Mouse (Mus musculus): ENCODE measurements around the gene Hsdl1. TPM values are rescaled to one million over a fixed set of nuclear protein-coding genes. Genes with fewer than 3 reads are reported as not detected.

Gene Hsdl1
- 26.2 and 31.1 TPM in 2 replicates for total RNA-seq (2017)

GRCm38 (mm10) chr8:119574437-119575365 lies at the start of gene Hsdl1, which contains the start of gene Dnaaf1:
TSS of gene Hsdl1 (minus strand) at chr8:119575183.
TSS of gene Dnaaf1 (plus strand) at chr8:119575235.
- peak; percentile 57 for ATAC-seq (replicated peaks; ENCODE audit: low read depth, poor library complexity, severe bottlenecking)

DNA sequence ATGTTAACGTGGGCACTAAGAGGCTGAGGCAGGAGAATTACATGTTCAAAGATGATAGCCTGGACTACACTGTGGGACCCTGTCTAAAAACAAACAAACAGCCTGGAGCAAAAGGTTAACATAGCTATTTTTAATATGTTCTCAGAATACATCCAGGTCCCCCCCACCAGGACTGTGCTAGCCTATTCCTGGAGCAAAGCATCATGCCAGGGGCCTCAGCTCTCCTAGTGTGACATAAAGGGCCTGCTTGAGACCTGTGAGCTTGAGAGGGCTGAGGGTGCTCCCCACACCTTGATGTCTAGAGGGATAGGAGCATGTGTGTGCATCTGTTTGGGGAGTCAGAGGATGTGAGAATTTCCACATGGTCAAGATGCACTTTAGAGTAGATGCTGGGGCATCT lies 48.8 kb upstream of the Hsdl1 start:
- ATAC-seq (replicated peaks; ENCODE audit: low read depth, poor library complexity, severe bottlenecking), result no peak

DNA sequence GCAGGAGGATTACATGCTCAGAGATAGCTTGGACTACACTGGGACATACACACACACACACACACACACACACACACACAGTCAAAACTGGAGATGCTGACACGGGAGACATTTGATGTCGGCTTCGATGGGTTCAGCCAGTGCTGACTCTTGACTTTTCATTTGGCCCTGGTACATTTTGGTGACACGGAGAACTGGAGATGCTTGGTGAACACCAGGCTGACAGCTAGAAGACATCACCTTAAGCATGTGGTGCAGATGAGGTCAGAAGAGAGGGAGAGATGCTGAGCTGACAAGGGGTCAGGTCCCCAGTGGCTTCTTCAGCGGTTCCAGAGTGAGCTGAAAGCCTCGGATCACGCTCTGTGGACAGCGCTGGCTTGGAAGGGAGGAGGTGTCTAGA lies 48.1 kb upstream of the Hsdl1 start:
- ATAC-seq (replicated peaks; ENCODE audit: low read depth, poor library complexity, severe bottlenecking), result no peak

DNA sequence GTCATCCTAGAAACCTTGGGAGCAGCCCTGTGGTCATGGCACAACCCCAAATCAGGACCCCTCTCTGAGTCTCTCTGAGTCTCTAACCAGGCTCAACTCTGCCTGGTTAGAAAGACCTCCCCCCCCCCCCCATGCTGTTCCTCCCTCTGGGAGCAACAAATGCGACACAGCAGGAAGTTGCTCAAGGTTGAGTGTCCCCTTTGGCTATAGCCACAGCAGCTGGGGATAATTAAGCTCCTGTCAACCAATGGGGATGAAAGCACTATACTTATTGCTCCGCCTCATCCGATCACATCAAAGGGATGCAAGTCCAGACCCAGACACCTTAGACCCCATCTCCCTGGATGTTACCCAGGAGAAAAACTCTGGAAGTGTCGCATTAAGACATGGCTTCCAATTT lies 47.6 kb upstream of the Hsdl1 start:
- no peak for ATAC-seq (replicated peaks; ENCODE audit: low read depth, poor library complexity, severe bottlenecking)

DNA sequence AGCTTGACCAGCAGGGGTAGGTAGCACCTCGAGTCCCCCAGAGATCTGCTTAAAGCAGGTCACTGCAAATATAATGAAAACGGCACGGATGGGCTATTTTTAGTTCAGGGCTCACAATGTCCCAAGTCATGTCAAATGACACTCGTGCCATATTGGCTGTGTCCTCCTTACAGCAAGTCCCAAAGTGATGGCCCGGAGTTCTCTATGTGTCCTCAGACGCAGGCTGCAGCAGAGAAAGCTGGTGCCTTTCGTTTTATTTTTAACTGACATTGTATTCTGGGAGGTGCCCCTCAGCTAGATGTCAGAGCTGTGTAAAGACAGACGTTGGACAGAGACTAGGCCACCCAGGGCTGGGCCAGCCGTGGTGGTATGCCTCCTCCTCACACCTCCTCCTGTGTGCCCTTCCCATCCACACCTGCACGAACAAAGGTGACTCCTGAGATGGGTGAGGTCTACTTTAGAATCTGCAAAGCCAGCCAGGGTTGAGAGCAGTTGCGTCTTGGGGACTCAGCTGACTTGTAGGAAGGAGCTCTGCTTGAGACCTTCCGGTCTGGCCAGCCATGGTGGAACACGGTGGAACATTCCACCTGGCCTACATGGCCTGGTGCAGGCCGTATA lies 46.0 kb upstream of the Hsdl1 start:
- no peak for ATAC-seq (replicated peaks; ENCODE audit: low read depth, poor library complexity, severe bottlenecking)

GRCm38 (mm10) chr8:119620116-119620840 lies 45.3 kb upstream of the Hsdl1 start:
- ATAC-seq (replicated peaks; ENCODE audit: low read depth, poor library complexity, severe bottlenecking), result no peak

DNA sequence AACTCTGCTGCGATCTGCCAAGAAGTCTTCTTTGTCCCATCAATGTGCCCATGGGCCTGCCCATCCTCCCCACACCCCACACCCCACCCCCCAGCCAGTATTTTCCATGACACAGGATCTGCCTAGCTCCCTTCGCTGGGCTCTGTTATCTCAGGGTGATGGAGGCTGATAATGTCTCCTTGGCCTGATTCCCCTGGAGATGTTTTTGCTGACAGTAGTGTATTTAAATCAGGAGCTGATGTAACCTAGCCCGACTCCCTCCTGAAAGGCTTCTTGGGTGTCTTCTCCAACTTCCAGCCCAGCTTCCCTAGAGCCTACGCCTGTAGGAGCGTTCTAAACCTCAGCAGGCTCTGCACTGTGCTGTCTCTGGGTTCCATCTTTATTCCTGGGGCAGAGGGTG lies 43.9 kb upstream of the Hsdl1 start:
- no peak for ATAC-seq (replicated peaks; ENCODE audit: low read depth, poor library complexity, severe bottlenecking)

DNA sequence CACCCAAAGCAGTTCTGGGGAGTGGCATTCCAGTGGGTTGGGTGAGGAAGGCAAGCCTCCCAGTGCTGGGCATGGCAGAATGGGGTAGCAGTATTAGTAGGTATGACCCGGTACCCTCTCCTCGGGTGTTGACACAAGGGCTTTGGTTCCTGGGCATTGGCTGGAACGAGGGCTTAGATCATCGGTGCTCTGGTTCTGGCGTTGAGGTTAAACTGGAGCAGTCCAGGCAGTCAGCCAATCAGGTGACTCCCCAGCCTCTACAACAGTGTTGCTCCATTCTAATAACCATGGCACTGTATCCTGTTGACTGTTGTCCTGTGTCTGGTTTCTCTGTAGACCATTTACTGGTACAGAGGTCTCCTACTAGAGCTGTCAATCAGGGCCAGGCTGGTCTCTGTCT lies 42.6 kb upstream of the Hsdl1 start:
- ATAC-seq (replicated peaks; ENCODE audit: low read depth, poor library complexity, severe bottlenecking), result no peak

DNA sequence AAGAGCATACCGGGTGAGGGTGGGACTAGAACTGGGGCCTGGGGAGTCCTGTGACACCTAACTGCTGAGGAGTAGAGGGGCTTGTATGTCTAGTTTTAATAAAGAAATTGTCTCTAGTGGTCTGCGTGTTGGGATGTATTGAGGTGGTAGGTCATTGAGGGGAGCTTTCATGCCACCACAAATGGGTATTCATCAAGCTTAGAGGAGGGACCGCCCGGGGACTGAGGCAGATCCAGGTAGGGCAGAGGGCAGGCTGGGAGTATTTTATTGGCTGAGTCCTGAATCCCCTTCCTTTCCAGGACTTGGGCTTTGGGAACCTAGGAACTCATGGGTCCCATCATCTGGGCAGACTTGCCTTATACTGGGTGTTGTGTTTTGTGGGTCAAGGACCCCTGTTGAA lies 41.8 kb upstream of the Hsdl1 start:
- ATAC-seq (replicated peaks; ENCODE audit: low read depth, poor library complexity, severe bottlenecking), result no peak

GRCm38 (mm10) chr8:119616358-119616757 lies 41.4 kb upstream of the Hsdl1 start:
- no peak for ATAC-seq (replicated peaks; ENCODE audit: low read depth, poor library complexity, severe bottlenecking)

GRCm38 (mm10) chr8:119615096-119615495 lies 40.1 kb upstream of the Hsdl1 start:
- ATAC-seq (replicated peaks; ENCODE audit: low read depth, poor library complexity, severe bottlenecking), result no peak

DNA sequence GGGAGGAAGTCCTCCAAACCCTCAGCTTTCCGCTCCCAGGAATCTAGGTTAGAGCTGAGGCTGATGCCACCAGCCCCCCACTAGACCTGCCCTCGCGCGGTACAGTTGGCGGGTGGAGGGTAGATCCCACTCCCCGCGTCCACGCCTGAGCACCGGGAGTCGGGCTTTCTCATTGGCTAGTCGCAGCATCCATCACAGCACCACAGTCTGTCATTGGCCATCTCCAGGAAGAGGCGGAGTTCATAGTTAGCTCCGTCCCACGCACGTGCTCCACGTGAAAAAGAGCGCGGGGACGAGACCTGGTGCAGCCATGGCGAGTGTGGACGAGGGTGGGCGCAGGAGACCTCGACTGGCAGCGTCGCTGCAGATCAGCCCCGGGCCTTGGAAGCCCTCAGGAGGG lies 37.5 kb upstream of the Hsdl1 start, which contains the start of gene Adad2:
Adad2 (plus strand) TSS at position 277 of the 400 bp plus-strand sequence.
- ATAC-seq (replicated peaks; ENCODE audit: low read depth, poor library complexity, severe bottlenecking), result 0 out of 2 replicates have a peak, but pooled peaks have one; percentile 22

DNA sequence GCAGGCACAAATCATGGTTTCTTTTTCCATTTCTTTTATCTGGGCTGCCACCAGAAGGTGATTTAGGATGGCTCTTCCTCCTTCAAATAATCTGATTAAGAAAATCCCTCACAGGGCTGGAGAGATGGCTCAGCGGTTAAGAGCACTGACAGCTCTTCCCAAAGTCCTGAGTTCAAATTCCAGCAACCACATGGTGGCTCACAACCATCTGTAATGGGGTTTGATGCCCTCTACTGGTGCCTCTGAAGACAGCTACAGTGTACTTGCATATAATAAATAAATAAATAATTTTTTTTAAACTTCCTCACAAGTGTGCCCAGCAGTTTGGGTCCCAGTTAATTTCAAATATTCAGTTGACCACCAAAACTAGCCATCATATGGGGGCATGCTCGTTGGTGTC lies 31.2 kb upstream of the Hsdl1 start:
- no peak for ATAC-seq (replicated peaks; ENCODE audit: low read depth, poor library complexity, severe bottlenecking)

DNA sequence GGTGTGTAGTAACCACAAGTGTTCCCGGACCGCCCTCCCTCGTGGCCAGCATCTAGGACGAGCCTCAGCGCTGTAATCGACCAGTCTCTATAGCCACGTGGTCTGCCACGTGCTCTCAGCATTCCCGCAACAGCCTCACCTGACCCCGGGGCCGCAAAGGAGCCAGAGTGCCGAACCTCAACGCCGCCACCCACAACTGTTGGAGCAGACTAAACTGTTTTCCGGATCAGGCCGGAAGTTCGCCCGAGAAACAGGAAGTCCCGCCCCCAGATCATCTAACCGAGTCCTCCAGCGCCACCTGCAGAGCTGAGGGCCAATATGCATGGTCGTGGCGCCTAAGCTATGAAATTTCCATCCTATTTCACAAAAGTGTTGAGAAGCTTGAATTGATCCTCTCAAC lies 30.0 kb upstream of the Hsdl1 start, which contains the start of gene Taf1c:
Taf1c (minus strand) TSS at position 227 of the 400 bp plus-strand sequence.
- ATAC-seq (replicated peaks; ENCODE audit: low read depth, poor library complexity, severe bottlenecking), result peak; percentile 97

GRCm38 (mm10) chr8:119604398-119604803 lies 29.4 kb upstream of the Hsdl1 start:
- ATAC-seq (replicated peaks; ENCODE audit: low read depth, poor library complexity, severe bottlenecking), result peak; percentile 50

- ATAC-seq (replicated peaks; ENCODE audit: low read depth, poor library complexity, severe bottlenecking), result no peak
Observed at GRCm38 (mm10) chr8:119603771-119604170, 28.8 kb upstream of the Hsdl1 start.

- ATAC-seq (replicated peaks; ENCODE audit: low read depth, poor library complexity, severe bottlenecking), result no peak
Observed at GRCm38 (mm10) chr8:119591456-119591855, 16.5 kb upstream of the Hsdl1 start.

GRCm38 (mm10) chr8:119590348-119590747 lies 15.4 kb upstream of the Hsdl1 start:
- ATAC-seq (replicated peaks; ENCODE audit: low read depth, poor library complexity, severe bottlenecking), result no peak

DNA sequence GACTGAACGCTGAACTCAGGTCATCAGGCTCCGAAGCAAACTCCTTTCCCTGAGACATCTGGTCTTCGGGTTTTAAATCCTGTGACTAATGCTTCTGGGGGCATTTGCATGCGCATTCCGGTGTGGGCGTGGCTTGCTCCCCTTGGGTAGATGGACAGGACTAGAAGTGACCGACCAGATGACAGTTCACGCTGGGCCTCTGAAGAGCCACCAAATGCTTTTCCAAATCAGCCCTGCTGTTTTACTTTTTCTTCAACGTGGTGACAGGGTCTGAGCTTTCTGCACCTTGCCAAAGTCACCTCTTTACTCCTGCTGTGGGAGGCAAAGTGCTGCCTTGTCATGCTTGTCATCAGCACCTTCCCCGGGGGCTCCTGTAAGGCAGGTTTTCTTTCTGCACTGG lies 13.9 kb upstream of the Hsdl1 start:
- ATAC-seq (replicated peaks; ENCODE audit: low read depth, poor library complexity, severe bottlenecking), result no peak

GRCm38 (mm10) chr8:119588321-119588720 lies 13.3 kb upstream of the Hsdl1 start:
- ATAC-seq (replicated peaks; ENCODE audit: low read depth, poor library complexity, severe bottlenecking), result no peak

All from common myeloid progenitor, adult 5-6 weeks (primary cell).